Mouse (Mus musculus) WW6 (cell line): Measurements from ENCODE around the gene Serpina1e.
A peak's percentile ranks its signal among the peaks of the same experiment; 100 is the strongest.

ENCODE experiments used
- DNase-seq: peaks from one replicate; pipeline ENCODE4 v3.0.0-alpha.2; 2013; ENCODE audit warnings: low read depth, low spot score

The Serpina1e gene

DNA sequence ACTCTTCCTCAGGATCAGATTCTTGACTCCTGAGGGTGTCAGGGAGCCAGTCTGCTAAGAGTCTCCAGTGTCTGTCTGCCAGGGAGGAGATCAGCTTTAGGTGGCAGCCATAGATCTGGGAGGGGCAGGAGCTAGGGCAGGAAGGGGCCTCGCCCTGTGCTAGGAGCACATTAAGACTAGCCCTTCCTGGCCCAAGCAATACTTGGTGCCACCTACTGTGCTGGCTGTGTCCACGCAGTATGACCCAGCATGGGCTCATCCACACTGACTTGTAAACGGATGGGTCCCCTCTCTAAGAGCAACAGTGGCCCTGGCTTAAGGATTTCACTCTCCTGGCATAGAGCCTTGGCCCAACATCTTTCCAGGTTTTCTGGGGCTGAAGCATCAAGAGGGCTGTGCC, at the start of gene Serpina1e:
Gene Serpina1e (minus strand): TSS at position 178 of the 400 bp plus-strand sequence.
- DNase-seq: no peak

DNA sequence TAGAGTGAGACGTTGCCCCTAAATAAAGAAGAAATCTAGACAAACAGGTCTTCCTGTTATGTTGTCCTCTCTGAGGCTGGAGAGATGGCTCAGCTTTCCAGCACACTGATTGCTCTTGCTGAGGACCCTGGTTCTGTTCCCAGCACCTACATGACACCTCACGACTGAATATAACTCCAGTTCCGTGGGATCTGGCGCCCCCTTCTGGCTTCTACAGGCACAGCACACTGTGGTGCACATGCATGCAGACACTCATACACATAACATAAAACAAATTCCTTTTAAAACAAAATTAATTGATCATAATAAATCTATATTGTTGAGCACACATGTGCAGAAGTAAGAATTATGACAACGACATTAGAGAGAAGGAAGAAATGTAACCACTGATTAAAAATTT, 45.9 kb upstream of the Serpina1e start:
- no peak for DNase-seq

DNA sequence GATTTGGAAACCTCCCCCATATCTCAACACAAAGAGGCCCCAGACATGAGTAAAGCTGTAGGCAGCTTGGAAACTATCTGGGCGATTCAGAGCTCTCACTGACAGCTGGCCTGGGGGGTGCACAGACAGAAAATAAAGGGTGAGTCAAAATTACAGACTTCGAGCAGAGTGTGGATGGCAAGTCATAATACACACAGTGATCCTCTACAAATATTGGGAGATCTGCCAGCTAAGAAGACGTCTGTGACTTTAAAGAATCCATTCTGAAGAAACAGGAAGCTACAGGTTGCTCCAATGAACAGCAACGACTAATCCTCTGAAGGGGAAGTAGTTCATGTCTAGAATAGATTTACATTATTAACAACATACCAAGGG, 44.5 kb upstream of the Serpina1e start:
- DNase-seq: no peak

DNA sequence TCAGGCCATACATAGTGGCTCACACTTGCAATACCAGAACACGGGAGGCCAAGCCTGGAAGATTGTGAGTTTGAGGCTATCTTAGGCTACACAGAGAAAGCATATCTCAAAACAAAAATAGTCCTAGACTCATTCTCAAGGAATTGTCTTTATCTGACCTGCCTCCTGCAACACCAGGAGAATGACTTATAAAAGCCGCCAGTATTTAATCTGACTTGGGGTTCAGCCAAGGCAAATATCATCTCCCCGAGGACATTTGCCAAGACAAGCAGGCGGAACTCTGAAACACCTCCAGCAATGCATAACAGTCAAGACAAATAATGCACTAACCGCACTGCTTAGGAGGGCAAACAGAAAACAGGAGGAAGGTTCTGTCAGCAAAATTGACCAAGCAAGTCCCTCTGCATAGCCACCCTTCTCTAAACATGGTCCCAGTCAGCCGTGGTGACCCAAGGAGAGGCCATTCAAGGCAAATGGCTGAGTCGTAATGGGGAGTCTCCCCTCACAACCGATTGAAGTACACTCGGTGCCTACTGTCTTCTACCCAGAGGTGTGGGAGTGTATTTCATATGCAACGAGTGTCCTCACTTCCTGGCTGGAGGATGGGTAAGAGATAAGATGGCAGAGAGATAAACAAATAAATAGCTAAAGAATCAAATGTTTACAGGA, 43.9 kb upstream of the Serpina1e start:
- DNase-seq: no peak

DNA sequence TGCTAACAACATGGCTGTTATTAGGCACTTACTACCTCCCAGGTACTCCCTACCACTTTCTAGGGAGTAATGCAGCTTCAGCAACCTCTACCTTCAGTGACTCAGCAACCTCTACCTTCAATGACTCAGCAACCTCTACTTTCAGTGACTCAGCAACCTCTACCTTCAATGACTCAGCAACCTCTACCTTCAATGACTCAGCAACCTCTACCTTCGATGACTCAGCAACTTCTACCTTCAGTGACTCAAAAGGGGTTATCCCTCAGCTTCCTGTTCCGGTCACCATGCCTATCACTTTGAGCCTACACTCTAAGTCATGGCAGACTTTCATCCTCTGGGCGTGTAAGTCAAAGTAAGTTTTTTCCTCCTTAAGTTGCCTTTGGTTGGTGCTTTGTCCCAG, 41.8 kb upstream of the Serpina1e start:
- DNase-seq: no peak

DNA sequence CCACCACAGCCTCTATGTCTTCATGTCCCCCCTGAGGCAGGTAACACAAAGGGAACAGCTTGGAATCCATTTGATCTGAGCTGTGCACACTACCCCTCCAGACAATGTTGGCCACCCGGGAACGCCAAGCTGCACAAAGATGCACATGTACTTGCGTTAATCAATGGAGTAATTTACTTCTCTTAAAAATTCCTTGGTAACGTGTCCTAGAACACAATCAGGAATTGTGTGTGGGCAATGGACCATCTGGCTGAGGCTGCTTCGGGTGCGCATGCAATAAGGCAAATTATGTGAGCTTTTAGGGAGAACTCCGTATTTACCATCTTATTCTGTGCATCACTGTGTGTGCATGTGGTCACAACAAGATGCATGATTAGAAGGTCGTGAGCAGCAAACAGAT, 40.8 kb upstream of the Serpina1e start:
- DNase-seq: no peak

DNA sequence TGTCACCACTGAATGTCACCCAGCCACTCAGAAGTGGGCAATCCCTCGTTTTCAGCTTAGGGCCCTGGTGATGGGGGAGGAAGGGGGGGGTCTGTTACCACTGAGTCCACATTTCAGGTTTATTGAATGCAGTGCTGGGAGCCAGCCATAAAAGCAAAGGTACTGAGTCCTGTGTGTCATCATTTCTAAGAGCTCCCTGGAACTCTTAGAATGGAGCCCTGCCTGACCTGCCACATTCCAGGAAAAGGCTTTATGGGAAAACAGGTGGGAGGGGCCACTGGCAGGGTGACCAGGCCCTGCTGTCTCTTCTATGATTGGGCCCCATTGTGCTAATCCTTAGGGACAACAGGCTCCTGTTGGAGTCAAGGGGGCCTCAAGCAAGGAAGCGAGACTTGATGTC, 37.7 kb upstream of the Serpina1e start:
- no peak for DNase-seq

DNA sequence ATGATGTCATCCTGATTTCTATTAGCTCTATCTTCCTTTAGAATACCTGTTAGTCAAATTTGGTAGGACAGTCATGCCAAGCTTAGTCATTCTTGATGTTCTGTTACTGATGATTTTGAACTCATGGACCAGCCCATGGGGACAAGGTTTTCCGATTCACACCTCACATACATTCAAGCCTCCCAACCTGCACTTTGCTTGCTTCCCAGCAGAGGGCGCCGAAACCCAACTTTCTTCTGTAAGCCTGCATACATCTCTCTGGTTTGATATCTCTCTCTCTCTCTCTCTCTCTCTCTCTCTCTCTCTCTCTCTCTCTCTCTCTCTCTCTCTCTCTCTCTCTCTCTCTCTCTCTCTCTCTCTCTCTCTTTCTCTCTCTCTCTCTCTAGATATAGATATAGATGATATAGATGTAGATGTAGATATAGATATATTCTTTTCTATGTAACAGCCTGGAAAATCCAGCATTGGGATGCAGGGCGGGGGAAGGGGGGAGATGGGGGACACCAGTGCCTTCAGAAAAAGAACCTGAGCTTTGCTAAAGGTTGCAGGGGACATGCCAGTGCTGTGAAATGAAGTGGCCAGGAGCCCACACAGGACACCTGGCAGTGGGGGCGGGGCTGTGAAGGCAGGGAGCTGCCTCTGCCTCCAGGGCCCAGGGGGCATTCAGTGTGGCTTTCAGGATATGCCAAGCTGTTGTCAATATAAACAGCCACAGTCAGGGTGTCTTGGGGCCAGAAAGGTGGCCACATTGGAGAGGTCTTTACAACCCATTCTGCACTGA, 36.7 kb upstream of the Serpina1e start:
- peak; percentile 7 for DNase-seq

DNA sequence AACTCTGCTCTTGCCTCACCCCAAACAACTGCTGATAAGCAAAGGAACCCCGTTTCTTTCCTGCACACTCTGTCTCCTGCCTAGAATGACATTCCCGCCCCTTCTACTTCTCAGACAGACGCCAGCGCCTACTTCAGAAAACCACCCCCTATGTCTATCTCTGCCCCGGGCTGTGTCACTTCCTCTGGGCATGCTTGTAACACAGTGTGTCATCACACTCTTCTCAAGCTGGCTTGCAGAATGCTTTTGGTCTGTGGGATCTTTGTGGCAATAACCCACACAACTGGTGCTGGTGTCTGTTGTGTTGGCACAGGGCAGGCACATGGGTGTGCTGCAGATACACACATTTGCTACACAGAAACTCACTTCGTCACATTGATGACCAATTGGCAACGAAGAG, 34.2 kb upstream of the Serpina1e start:
- DNase-seq: no peak

DNA sequence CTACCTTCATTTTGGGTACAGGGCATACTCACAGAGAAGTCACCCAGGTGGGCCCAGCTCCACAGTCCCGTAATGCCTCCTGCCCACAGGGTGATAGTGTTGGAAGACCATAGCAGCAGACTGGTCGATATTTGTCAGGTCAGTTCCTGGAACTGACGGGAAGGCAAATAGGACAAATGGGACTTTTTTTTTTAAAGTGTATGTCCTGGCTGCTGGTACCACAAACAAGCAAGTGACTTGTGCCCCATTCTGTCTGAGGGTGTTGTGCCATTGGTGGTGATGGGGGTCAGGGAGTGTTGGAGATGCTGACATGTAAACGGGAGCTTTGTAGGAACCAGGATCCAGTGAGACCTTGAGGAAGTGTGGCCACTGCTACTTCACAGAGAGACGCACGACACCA, 31.1 kb upstream of the Serpina1e start, which contains the start of gene Serpina11:
Gene Serpina11 (minus strand): TSS at position 101 of the 400 bp plus-strand sequence.
- no peak for DNase-seq

DNA sequence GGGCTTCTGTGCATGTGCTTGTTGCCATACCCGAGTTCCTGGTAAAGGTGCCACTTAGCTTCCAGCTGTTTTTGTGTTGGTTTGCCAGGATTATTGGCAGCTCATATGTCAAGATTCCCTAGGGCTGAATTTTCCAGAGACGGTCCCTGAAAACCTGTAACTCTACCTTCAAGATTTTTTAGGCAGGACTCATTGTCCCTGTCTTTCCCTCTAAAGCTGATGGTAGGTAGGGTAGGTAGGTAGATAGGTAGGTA, 30.7 kb upstream of the Serpina1e start:
- no peak for DNase-seq

DNA sequence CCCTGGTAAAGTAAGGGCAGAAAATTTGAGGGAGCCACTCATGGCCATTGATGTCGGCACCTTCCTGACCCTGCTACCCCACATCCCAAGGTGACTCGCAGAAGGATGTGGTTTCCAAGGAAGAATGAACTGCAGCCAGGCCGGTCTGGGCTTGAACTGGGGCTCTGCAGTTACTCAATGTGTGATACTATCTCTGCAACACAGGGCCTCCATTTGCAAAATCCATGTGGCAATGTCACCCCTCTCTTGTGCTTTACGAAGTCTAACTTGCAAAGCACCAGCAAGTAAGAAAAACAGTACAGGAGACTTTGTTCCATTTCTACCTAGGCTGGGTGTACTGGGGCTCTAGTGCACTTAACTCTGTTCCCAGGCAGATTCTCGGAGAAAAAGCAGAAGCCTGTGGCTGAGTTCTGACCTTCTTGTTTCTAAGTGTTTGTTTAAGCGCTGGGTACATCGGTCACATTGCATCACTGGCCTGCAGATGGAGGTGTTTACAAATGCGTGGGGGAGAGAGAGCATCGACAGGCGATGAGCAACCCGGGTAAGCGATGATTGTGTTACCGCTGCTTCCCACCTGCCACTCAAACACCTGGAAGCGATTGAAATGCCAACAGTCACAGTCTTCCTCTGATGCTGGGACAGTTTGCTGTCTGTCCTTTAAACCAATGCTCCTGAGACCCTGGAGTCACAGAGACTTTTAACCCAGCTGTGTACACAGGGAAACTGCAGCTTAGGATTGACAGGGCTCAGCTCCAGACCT, 30.2 kb upstream of the Serpina1e start:
- DNase-seq: no peak

DNA sequence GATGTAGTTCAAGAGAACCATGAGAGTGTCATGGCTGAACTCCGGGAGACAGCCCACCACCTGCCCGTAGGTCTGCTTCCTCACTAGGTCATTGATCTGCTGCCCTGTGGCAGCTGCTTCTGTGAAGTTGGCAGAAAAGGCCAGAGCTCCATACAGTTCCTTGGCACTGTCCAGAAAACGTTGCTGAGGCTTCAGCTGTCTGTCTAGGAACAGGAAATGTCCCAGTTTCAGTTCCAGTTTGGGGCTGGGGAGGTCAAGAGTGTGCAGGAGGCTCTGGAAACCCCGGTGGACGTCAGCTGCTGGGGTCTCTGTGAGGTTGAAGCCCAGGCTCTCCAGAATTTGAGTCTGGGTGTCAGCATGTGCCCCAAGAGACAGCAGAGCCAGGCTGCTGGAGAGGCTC, 27.1 kb upstream of the Serpina1e start:
- no peak for DNase-seq

DNA sequence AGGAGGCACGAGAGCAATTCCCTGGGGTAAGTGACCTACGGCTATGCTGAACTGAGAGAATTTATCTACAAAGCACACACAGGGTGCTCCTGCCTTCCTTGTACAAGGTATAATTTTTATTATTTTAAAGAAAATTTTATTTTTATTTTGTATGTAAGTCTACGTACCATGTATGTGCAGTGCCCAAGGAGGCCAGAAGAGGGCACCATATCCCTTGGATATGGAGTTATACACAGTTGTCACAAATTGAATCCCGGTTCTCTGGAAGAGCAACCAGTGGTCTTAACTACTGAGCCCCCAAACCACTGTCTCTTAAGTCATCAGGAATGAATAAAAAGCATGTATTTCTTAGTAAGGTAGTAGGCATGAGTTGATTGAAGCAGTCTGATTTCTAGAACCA, 26.2 kb upstream of the Serpina1e start:
- peak; percentile 14 for DNase-seq

DNA sequence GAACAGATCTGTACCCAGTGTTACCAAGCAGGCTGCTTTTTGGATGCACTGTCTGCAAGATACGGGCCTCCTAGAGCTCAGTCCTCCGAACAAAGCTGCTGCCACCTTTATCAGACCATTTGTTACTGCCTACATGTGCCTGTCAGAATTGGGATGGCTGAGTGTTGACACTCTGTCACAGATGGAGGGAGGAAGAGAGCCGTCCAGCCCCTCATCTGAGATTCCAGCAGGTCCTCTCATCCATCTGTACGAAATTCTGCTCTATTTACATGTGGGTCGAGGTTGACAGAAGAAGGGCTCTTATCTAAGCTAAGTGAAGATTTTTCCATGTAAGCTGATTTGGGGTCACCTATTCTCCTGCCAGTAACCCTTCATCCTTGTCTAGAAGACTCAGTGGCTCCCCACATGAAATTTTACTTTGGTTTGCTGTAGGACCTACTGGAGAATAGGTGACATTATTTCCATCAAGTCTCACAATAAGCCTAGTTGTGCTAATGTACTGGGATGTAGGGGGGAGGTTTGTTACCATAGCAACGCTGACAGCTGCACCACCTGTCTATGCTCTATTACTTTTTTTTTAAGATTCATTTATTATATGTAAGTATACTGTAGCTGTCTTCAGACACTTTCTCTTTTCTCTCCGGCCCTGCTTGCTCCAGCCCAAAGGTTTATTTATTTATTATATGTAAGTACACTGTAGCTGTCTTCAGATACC, 23.0 kb upstream of the Serpina1e start:
- DNase-seq: no peak

DNA sequence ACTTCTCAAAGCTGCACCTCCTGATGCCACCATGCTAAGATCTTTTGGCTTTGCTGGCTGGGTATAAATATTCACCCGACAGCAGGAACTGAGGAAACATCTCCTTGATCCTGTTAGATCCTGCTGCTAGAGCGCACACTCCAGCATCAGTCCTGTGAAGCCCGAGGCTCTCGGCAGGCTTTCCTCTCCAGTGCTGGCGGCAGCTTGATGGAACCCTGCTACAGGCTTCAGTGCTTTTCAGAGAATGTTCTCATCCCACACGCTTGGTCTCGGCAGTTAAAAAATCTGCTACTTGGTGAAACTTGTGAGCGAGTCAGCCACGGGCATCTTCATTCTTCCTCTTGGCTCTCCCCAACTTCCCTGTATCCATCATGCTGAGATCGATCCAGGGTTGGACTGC, 19.5 kb upstream of the Serpina1e start:
- DNase-seq: no peak

DNA sequence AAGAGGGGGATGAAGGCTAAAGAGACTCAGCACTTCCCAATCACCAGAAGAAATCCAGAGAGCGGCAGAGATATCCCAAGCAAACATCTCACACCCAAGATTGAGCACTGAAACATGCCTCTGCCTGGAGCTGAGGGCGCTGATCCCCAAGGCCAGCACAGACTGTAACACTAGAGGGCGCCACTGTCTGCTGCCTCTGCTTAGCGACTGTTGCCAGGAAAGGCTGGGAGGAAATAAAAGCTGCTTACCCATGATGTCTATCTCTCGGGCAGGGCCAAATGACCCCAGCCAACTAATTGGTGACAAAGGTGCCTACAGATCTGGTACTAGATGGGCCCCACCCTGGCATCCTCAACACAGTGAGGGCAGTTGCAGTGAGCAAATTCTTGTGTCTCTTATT, 19.1 kb upstream of the Serpina1e start:
- peak; percentile 9 for DNase-seq

DNA sequence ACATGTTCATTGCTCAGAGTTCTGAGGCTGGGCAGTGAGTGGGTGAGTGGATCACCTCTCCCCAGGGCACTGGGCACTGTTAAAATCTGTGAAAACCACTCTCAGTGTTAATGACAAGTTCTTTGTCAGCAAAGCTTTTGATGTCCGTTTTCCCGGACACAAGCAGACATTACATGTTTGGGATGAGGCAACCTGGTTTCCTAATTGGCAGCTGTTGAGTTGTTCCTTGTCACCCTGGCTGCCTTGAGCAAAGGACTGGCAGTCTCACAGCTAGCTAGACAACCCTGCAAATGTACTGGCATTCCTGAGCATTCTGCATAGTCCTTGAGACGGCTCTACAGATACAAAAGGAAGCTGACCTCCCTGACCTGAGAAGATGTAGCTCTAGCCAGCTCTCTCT, 18.3 kb upstream of the Serpina1e start:
- no peak for DNase-seq

DNA sequence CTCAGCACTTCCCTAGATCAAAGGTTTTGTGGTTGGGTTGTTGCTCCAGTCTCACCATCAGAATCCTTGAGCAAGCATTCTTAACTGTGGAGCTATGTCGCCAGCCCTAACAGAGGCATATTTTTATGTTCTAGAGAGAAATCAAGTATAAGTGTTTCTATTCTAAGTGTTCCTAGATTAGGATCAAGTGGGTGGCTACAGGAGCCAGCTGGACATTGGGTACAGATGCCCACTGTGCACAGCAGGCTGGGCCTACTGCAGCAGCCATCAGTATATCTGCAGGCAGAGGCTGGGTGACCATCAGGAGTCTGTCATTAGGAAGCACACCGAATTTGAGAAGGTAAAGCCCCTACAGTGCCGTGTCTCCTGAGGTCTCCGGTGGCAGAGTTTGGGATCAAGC, 12.3 kb upstream of the Serpina1e start:
- no peak for DNase-seq

DNA sequence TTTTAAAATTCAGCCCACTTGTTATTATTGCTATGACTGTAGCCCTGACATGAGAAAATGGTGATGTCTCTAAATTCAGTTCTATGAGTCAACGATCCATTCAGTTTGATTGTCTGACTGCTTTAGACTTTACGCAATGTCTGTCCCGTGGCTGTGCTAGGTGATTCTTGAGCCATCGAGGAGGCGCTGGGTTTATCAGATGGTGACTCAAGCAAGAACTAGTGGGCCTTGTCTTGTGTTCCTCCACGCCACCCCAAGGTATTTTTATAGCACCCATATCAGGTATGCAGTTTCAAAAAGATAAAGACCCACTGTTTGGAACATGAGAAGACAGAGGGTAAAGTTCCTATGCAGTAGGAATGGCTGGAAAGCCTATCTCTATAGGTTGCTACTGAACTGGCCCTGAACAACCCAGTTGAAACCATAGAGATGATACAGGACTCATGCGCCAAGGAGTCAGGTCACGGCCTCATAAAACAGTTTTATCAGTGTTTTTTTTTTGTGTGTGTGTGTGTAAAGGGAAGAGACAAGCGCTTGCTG, 10.9 kb upstream of the Serpina1e start:
- DNase-seq: no peak

DNA sequence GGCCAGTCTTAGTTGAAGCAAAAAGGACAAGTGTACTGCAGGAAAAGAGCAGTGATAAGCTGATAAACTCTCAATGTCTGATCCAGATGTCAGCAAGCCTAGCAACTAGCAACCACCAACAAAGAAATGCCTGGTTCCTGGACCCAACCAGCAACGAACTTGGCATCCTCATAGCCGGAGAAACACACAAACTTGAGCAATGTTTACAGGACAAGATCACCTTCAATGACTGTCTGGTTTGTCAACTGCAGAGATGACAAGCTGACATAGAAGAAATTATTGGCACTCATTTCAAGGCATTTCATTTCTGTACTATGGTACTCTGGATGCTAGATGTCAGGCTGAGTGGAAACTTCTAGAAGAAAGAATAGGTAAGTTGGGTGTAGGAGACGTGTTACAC, 8.0 kb upstream of the Serpina1e start:
- DNase-seq: no peak

DNA sequence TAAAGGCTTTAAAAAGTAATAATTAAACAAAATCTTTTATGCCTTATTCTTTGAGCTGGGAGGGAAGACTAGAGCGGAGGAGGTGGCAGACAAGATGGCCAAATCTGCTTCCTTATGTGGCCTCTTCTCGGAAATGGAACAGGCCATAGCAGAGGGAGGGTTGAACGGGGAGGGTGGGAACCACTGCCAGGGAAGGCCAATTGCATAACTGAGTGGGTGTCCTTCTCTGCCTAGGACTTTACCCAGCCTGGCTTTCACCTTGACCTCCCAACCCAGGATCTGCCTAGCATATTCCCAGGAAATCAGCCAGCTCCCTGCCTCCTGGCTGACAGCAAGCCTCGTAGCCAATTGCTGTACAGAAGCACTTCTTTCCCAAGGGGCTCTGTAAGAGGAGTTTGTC, 4.5 kb upstream of the Serpina1e start:
- no peak for DNase-seq
